Mouse (Mus musculus) intestine, postnatal 0 days (tissue): Measurements from ENCODE around the gene Rbm7. TPM values are rescaled to one million over a fixed set of nuclear protein-coding genes. Genes with fewer than 3 reads are reported as not detected.

Source experiments
- ATAC-seq: fragments of 200-750 bp; cut with Nextera tagmentation; 2 replicates; pipeline ENCODE4 v1.8.0; 2017; ENCODE audit warnings: mild to moderate bottlenecking, moderate TSS enrichment, moderate library complexity
- H3K27ac ChIP-seq: fragments of 300-500 bp; sonication (generic); 2 replicates; pipeline ENCODE4 v1.5.1; 2014; ENCODE audit warnings: mild to moderate bottlenecking, low read depth, low read length, moderate library complexity
- H3K27me3 ChIP-seq: fragments of 300-500 bp; sonication (generic); replicated peaks from 2 replicates; pipeline ENCODE4 v1.6.1; 2014; ENCODE audit warnings: low read length, mixed read lengths; ENCODE audit not compliant: control insufficient read depth, insufficient read depth
- H3K36me3 ChIP-seq: fragments of 300-500 bp; sonication (generic); 2 replicates; pipeline ENCODE4 v1.6.1; 2014; ENCODE audit warnings: mild to moderate bottlenecking, moderate library complexity; ENCODE audit not compliant: control insufficient read depth, insufficient read depth
- H3K4me1 ChIP-seq: fragments of 300-500 bp; sonication (generic); replicated peaks from 2 replicates; pipeline ENCODE4 v1.6.1; 2014; ENCODE audit warnings: antibody characterized with exemption, low read length, mixed read lengths; ENCODE audit not compliant: control insufficient read depth, insufficient read depth
- H3K4me2 ChIP-seq: fragments of 300-500 bp; sonication (generic); replicated peaks from 2 replicates; pipeline ENCODE4 v1.6.1; 2014; ENCODE audit warnings: low read depth, mild to moderate bottlenecking, moderate library complexity
- H3K4me3 ChIP-seq: fragments of 300-500 bp; sonication (generic); 2 replicates; pipeline ENCODE4 v1.5.1; 2014; ENCODE audit warnings: low read depth, low read length
- H3K9ac ChIP-seq: fragments of 300-500 bp; sonication (generic); 2 replicates; pipeline ENCODE4 v1.6.1; 2014; ENCODE audit warnings: mild to moderate bottlenecking, low read depth, low read length
- H3K9me3 ChIP-seq: fragments of 300-500 bp; sonication (generic); 2 replicates; pipeline ENCODE4 v1.6.1; 2016; ENCODE audit warnings: mixed run types; ENCODE audit not compliant: control insufficient read depth
- CTCF ChIP-seq: sonication (generic); IDR thresholded peaks from 2 replicates; pipeline ENCODE4 v1.5.1; 2016; ENCODE audit warnings: low read depth, mild to moderate bottlenecking, control low read depth, antibody characterized with exemption, moderate library complexity
- WGBS: fragments of 180-500 bp; shearing (Covaris S2); extraction: QIAGEN DNeasy Blood & Tissue Kit; methylation state at CpG from one replicate; pipeline ENCODE4 v1.1.7; 2014; 5-methylcytosine and 5-hydroxymethylcytosine counted together
- polyA plus RNA-seq: library from polyadenylated mRNA; unstranded; fragments of >200 nt; fragmentation: Nextera tagmentation; extraction: Ambion mirVana; gene quantifications from 2 replicates; pipeline ENCODE4 v1.2.1, GENCODE M21; 2015

Rbm7 gene
- polyA plus RNA-seq, 1 experiment from 2014 or later, result 74.0 TPM

GRCm38 (mm10) chr9:48516615-48517371, 21.7 kb upstream of the Rbm7 start:
- Histone ChIP-seq H3K4me2 (no peak overlapping the region), H3K27me3 (no peaks in the 10 kb centered on the region), H3K4me1 (no peaks in the 10 kb centered on the region), H3K9me3 (no peaks in the 10 kb centered on the region), H3K36me3 (no peaks in the 10 kb centered on the region), H3K4me3 (no peak overlapping the region), H3K9ac (no peak overlapping the region), H3K27ac (no peak overlapping the region)
- 82% methylated on average over 11 of the region's 11 CpGs for WGBS
- no peak for ATAC-seq
- TF ChIP-seq CTCF, result no peak

GRCm38 (mm10) chr9:48515332-48515731, 20.2 kb upstream of the Rbm7 start:
- no peak for TF ChIP-seq CTCF
- ATAC-seq, result no peak
- no peaks in the 10 kb centered on the region for H3K4me1 ChIP-seq
- no peaks in the 10 kb centered on the region for H3K36me3 ChIP-seq
- H3K27ac ChIP-seq, result no peak overlapping the region
- no peak overlapping the region for H3K4me2 ChIP-seq
- no peak overlapping the region for H3K9ac ChIP-seq
- H3K4me3 ChIP-seq, result no peak overlapping the region
- no peaks in the 10 kb centered on the region for H3K9me3 ChIP-seq
- 59% methylated on average over 1 of the region's 1 CpGs for WGBS
- no peaks in the 10 kb centered on the region for H3K27me3 ChIP-seq

- no peak overlapping the region for H3K9ac ChIP-seq
- no peak overlapping the region for H3K4me2 ChIP-seq
- ATAC-seq, result no peak
- H3K4me1 ChIP-seq, result no peaks in the 10 kb centered on the region
- no peaks in the 10 kb centered on the region for H3K27me3 ChIP-seq
- no peak overlapping the region for H3K4me3 ChIP-seq
- WGBS, result 88% methylated on average over 5 of the region's 5 CpGs
- no peaks in the 10 kb centered on the region for H3K36me3 ChIP-seq
- no peak overlapping the region for H3K27ac ChIP-seq
- H3K9me3 ChIP-seq, result no peaks in the 10 kb centered on the region
- TF ChIP-seq CTCF, result no peak
These were observed 15.0 kb upstream of the Rbm7 start for GRCm38 (mm10) chr9:48510134-48510533.

GRCm38 (mm10) chr9:48504741-48505365, 9.8 kb upstream of the Rbm7 start:
- Histone ChIP-seq H3K4me1 (no peaks in the 10 kb centered on the region), H3K9ac (no peak overlapping the region), H3K4me2 (no peak overlapping the region), H3K27ac (no peak overlapping the region), H3K9me3 (no peaks in the 10 kb centered on the region), H3K27me3 (no peaks in the 10 kb centered on the region), H3K36me3 (no peaks in the 10 kb centered on the region), H3K4me3 (no peak overlapping the region)
- WGBS, result 64% methylated on average over 8 of the region's 8 CpGs
- TF ChIP-seq CTCF, result no peak
- no peak for ATAC-seq

GRCm38 (mm10) chr9:48503001-48503400, 7.9 kb upstream of the Rbm7 start:
- WGBS, result 59% methylated on average over 2 of the region's 2 CpGs
- ATAC-seq, result no peak

GRCm38 (mm10) chr9:48501192-48501591, 6.1 kb upstream of the Rbm7 start:
- Histone ChIP-seq H3K4me1 (no peaks in the 10 kb centered on the region), H3K4me2 (no peak overlapping the region), H3K9ac (no peak overlapping the region), H3K9me3 (no peaks in the 10 kb centered on the region), H3K36me3 (no peaks in the 10 kb centered on the region; the same call in 1 of the 2 replicates), H3K27ac (no peak overlapping the region), H3K27me3 (no peaks in the 10 kb centered on the region), H3K4me3 (no peak overlapping the region)
- no peak for ATAC-seq
- WGBS, result 83% methylated on average over 7 of the region's 7 CpGs
- TF ChIP-seq CTCF, result no peak

More at GRCm38 (mm10) chr9:48503001-48503400, 7.9 kb upstream of the Rbm7 start:
- H3K4me3 ChIP-seq, result no peak overlapping the region
- no peak overlapping the region for H3K27ac ChIP-seq
- no peak for TF ChIP-seq CTCF
- no peak overlapping the region for H3K9ac ChIP-seq
- H3K27me3 ChIP-seq, result no peaks in the 10 kb centered on the region
- no peaks in the 10 kb centered on the region for H3K4me1 ChIP-seq
- no peaks in the 10 kb centered on the region for H3K36me3 ChIP-seq
- no peak overlapping the region for H3K4me2 ChIP-seq
- H3K9me3 ChIP-seq, result no peaks in the 10 kb centered on the region
